Mouse (Mus musculus): ENCODE results near the gene Gm609.

DNA sequence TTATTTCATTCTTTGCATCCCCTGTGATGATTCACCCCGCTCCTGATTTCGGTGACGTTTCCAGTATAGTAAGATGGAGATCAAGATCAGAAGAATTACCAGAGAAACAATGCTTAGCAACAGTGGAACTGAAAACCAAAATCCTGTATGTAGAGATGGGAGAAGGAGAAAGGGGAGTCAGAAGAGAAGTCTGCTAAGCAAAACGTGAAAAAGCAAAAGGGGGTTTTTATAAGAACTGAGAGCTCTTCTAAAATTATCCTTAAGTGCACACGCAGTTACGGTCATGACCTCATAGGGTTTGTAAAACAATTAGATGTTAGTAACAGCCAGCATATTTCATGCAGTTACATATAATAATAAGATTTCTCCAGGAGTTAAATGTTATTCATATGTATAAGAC is 100.5 kb downstream of the Gm609 start:
- TF ChIP-seq CTCF (IDR thresholded peaks at IDR 0.05; ENCODE audit: extremely low read depth, insufficient read length, insufficient replicate concordance, low read depth, low read length) (no peak), POLR2A (IDR thresholded peaks at IDR 0.05; ENCODE audit: low read depth, low read length) (no peak)
